Mouse (Mus musculus): Measurements from ENCODE around the gene Alkbh7.

Gene Alkbh7

GRCm38 (mm10) chr17:56997029-56997667 is at the start of gene Alkbh7:
Alkbh7 (plus strand) TSS chr17:56997339.
- DNase-seq: peak; percentile 98

DNA sequence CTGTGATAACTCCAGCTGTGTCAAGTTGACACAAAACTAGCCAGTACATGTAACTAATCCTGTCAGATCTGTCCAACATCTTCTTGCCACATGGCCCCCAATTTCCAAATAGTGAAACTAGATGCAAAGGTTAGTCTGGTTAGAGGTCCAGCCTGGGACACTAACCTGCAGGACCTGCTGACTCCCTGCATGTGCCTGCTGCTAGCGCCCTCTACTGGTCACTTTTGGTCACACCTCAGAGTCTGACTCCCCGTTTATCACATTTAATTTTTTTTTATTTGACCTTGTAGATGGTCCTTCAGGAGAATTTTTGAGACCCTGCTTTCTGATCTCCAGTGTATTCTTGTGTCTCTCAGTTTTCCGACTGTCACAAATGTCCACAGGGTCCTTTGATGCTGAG is 46.2 kb upstream of the Alkbh7 start:
- peak; percentile 57 for DNase-seq

DNA sequence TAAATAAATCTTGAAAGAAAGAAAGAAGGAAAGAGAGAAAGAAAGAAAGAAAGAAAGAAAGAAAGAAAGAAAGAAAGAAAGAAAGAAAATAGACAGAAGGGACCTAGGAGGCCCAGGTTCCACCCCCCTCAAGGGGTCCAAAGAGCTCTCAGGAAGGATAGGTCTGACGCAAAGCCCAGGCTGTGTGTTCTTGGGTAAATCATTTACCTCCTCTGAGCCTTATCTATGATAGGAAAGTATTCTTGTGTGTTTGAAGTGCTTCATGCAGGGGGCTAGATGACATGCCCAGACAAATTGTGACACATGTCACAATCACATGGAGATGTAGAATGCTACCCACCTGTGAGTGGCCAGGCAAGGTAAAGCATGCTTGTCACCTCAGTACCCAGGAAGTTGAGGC is 44.5 kb upstream of the Alkbh7 start:
- no peak for DNase-seq

DNA sequence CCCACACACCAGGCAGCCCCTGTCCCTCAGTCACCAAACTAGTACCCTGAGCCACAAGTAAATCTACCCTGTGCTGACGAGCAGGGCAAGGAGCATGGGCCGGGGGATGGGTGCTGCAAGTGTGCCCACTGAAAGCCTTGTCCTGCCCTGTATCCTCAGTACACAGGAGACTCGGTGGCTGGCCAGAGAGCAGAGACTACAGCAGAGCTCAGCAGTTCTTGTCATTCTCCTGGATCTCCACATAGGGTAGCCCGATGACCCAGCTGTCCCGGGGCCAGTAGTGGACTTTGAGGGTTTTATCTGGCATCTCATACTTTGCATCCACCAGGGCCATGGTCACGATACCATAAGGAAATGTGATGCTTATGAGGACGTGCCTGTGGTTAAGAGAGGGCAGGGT is 42.3 kb upstream of the Alkbh7 start:
- DNase-seq: no peak

DNA sequence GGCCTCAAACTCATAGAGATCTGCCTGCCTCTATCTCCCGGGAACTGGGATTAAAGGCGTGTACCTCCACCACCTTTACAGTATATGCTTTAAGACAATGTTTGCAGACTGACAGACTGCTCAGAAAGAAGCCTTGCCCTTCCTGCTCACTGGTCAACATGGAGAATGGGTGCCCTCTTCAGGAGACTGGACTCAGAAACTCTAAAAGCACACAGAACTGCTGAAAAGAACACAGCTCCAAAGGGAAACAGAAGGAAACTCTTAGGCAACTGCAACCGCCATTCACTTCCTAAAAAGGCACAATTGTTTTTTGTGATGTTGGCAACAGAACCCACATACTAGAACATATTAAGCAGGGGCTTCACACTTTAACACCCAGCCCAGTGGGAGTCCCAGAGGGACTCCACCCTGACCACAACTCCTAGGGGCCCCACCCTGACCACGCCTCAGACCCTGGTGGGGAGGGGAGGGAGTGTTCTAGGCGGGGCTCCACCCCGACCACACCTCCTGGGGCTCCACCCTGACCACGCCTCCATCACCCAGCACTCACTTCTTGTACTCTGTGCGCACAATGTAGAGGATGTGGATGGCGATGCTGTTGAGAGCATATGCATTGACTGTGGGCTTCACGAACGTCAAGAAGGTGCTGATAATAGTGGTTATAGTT is 39.2 kb upstream of the Alkbh7 start:
- DNase-seq: no peak

DNA sequence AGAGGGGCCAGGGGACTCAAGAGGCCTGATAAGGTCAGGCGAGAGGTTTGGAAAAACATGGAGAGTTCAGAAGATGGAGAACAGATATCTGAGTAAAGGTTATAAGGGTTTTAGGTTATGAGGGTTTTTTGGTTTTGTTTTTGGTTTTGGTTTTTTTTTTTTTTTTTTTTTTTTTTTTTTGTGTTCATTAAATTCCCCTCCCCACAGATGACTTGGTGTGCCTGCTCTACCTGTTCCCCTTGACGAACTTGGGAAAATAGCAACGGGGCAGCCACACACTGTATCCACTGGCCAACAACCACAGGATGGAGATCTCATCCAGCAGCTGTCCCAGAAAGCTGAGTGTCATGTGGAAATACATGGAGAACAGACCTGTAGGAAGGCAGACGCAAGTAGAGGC is 38.5 kb upstream of the Alkbh7 start:
- DNase-seq: no peak

- no peak for DNase-seq
Measured at GRCm38 (mm10) chr17:56961880-56962279, 35.3 kb upstream of the Alkbh7 start.

DNA sequence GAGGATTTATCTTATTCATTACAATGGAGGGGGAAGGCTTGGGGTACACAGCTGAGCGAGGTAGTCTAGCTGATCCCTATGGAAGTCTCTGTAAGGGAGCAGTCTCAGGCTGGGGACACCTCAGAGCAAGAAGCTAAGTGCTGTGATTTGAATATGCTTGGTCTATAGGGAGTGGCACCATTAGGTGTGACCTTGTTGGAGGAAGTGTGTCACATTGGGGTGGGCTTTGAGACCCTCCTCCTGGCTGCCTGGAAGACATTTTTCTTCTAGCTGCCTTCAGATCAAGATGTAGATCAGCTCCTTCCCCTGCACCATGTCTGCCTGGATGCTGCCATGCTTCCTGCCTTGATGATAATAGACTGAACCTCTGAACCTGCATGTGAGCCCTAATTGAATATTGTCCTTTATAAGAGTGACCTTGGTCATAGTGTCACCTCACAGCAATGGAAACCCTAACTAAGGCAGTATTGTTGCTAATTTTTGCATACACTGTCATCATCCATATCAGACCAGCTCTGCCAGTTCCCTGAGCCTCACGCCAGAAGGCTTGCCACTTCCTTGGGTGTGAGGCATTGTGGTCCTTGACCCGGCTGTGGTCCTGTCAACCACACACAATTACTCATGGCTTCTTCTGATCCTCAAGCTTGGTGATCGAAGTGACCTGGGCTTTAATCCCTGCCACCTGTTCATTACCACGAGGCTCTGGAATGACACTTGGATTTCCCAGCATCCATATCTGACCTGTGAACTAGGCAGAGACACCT is 34.3 kb upstream of the Alkbh7 start:
- no peak for DNase-seq

DNA sequence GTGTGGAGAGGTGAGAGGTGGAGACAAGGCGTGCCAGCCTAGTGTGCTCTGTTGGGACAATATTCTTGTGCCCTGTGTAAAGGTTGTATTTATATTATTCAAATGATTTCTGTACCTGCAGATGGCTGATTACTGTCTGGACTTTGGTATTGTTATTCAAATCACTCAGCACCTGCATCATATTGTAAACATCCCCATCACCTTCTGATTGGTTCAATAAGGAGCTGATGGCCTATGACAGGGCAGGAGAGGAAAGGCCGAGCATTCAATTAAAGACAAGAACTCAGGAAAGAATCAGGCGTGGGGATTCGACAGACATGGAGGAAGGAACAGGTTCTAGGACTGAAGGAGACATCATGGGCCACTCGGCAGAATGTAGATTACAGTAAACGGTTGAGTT is 33.5 kb upstream of the Alkbh7 start:
- DNase-seq: no peak

DNA sequence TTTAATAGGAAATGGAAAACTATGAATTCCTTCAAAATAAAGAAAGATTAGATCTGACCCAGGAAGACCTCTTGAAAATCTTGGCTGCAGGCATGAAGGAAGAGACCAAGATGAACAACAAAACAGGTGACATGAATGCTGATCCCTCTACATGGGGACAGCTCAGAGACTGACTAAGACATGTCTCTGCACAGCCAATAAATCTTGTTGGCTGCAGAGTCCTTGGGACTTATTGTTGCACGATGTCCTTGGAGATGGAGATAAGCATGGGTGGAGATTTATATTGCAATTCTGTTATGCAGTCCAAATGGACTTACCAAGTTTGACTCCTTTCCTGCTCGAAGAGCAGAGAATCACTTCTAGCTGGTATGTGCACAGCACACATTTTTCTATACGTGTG is 27.8 kb upstream of the Alkbh7 start:
- no peak for DNase-seq

DNA sequence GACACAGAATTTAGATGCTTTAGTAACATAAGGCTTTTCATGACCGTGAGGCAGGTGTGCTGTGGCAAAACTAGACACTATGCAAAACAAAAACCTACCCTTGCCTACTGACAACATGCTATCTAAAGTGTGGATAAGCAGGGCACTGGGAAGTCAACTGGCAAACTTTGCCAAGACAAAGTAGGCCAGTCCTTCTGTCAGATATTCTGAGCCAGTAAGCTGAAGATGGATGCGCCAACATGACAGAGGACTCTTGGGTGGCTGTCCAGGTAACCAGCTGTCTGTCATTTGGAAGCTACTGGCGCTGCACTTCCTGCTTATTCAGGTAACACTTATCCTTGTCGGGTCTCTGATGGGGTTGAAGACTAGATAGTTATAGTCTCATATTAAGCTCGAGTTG is 27.1 kb upstream of the Alkbh7 start:
- no peak for DNase-seq

DNA sequence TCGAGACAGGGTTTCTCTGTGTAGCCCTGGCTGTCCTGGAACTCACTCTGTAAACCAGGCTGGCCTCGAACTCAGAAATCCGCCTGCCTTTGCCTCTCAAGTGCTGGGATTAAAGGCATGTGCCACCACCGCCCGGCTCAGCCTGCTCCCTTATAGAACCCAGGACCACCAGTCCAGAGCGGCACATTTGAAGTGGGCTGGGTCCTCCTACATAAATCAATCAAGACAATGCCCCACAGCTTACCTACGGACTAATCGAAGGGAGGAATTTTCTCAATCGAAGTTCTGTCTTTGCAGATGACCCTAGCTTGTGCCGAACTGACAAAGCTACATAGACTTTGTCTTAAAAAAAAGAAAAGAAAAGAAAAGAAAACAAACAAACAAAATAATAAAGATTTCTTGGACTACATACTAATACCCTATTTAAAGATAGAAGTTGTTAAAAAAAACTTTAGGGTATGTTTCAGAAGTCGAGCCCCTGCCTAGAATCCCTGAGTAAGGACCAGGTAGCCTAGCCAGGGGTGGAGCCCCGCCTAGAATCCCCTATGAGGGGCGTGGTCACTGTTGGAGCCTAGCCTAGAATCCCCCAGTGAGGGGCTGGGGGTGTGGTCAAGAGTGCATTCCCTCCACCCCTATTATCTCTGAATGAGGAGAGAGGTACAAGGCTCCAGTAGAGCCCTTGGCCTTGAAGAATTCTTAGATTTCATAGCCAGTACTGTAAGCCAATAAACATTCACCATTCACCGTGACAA is 23.0 kb upstream of the Alkbh7 start:
- no peak for DNase-seq

DNA sequence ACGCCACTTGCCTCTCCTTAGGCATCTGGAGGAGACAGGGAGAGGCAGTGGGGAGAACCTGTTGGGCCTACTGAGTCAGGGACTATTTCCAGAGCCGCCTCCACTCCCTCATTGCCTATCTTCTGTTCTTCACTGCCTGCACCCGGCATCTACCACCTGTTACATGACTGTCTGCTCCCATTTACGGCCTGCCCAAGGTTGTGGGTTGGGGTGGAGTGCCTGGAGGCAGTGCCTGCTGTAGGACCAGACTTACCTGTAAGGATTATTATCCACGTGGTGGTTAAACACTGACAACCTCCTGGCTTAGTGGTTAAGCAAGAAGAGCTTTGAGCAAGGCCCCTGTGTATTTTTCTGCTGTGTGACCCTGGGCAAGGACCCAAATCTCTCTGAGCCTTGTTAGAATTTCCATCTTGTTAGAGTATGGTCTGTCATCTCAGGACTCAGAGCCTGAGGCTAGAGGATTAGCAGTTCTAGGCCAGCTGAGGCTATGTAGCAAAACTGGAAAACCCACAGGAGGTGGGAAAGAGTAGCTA is 22.4 kb upstream of the Alkbh7 start:
- no peak for DNase-seq

- no peak for DNase-seq
Measured at GRCm38 (mm10) chr17:56975391-56975790, 21.7 kb upstream of the Alkbh7 start.

GRCm38 (mm10) chr17:56976531-56977390 is 20.4 kb upstream of the Alkbh7 start:
- DNase-seq: no peak

DNA sequence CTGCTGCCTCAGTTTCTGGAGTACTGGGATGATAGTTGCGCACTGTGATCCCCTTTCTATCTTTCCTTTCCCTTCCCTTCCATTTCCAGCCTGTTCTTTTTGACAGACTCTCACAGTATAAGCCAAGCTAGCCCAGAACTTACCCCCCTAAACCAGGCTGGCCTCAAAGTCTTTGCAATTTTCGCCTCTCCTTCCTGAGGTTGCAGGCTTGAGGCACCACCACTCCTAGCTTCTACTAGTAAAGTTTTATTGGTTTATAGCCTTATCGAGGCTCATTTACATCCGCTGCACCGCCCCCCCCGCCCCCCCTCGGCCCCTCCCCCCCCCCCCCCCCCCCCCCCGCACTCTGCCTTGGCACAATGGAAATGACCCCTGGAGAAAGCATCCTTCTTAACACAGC is 17.6 kb upstream of the Alkbh7 start:
- DNase-seq: no peak

- DNase-seq: no peak
Measured at GRCm38 (mm10) chr17:56981049-56981448, 16.1 kb upstream of the Alkbh7 start.

DNA sequence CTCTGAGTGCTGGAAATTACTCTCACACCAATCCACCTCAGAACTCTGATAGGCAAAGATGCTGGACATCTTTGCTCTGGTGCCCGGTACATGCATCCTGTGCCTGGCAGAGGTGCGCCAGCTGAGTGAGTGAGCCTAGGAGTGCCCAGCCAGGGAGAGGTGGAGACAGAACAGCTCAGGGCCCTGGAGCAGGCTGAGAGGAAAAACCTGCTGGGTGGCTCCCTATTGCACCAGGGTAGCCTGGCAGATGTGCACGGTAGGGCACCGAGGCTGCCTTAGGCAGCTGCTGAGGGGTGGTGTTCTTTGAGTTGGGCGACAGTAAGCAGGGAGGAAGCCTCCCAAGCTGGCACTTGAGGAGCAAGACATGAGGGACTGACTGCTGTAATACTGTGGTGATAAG is 15.1 kb upstream of the Alkbh7 start, which contains the start of gene Acer1:
Gene Acer1, minus strand, starts transcription at position 114 of the 400 bp plus-strand sequence.
- DNase-seq: no peak

GRCm38 (mm10) chr17:56984886-56985285 is 12.3 kb upstream of the Alkbh7 start:
- no peak for DNase-seq

- no peak for DNase-seq
Measured at GRCm38 (mm10) chr17:56985656-56986055, 11.5 kb upstream of the Alkbh7 start.

GRCm38 (mm10) chr17:56986105-56986805 is 10.9 kb upstream of the Alkbh7 start:
- DNase-seq: no peak
